Mouse (Mus musculus) kidney, adult 2 months (tissue): Measurements from ENCODE around the gene Atl2.

Experiments used
- CTCF ChIP-seq: fragments of 200-500 bp; conservative IDR thresholded peaks from 2 replicates; pipeline ENCODE4 v1.5.1; 2011; ENCODE audit warnings: low read depth, mild to moderate bottlenecking, control low read depth, low read length, moderate library complexity, mixed read lengths; ENCODE audit not compliant: insufficient read depth, insufficient read length
- POLR2A ChIP-seq: fragments of 200-500 bp; IDR thresholded peaks from one replicate; pipeline ENCODE4 v1.6.1; 2011; ENCODE audit warnings: low read depth, low read length, control low read depth

DNA sequence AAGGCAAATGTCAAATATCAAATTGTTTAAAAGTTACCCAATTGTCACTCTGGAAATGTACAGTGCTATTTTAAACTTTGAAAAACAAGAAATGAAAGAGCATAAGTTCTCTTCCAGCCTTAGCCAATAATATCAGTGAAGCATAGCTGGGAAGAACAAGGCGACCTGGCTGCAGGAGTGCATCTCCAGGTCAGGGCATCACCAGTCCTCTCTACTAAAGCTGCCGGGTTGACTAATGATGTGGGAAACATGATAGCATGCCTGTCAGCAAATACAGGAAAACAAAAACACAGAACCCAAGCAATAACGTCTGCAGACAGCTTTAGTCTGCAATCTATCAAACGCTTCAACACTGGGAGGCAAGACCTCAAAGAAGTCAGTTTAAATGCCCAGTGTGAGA is 12.7 kb downstream of the Atl2 start:
- TF ChIP-seq POLR2A (no peak), CTCF (no peak)
